Mouse (Mus musculus) hindbrain, embryonic 10.5 days (tissue): Measurements from ENCODE around the gene Pak6. TPM values are rescaled to one million over a fixed set of nuclear protein-coding genes. Genes with fewer than 3 reads are reported as not detected.

ENCODE experiments used
- DNase-seq: peaks from one replicate; pipeline ENCODE4 v3.0.0-alpha.2; 2017; ENCODE audit warnings: low spot score
- H3K27ac ChIP-seq: fragments of 300-500 bp; sonication (generic); 2 replicates; pipeline ENCODE4 v1.5.1; 2016; ENCODE audit warnings: mild to moderate bottlenecking, moderate library complexity
- H3K27me3 ChIP-seq: fragments of 300-500 bp; sonication (generic); 2 replicates; pipeline ENCODE4 v1.6.1; 2016; ENCODE audit warnings: mild to moderate bottlenecking; ENCODE audit not compliant: poor library complexity, insufficient read depth, severe bottlenecking
- H3K36me3 ChIP-seq: fragments of 300-500 bp; sonication (generic); 2 replicates; pipeline ENCODE4 v1.6.1; 2016; ENCODE audit warnings: mild to moderate bottlenecking, moderate library complexity
- H3K4me1 ChIP-seq: fragments of 300-500 bp; sonication (generic); replicated peaks from 2 replicates; pipeline ENCODE4 v1.6.1; 2016; ENCODE audit warnings: mild to moderate bottlenecking
- H3K4me3 ChIP-seq: fragments of 300-500 bp; sonication (generic); 2 replicates; pipeline ENCODE4 v1.5.1; 2016; ENCODE audit warnings: mild to moderate bottlenecking, moderate library complexity
- H3K9me3 ChIP-seq: fragments of 300-500 bp; sonication (generic); 2 replicates; pipeline ENCODE4 v1.6.1; 2016; ENCODE audit warnings: mild to moderate bottlenecking, moderate library complexity
- WGBS: fragments of 180-500 bp; shearing (Covaris S2); methylation state at CpG from one replicate; pipeline ENCODE4 v1.1.7; 2016; 5-methylcytosine and 5-hydroxymethylcytosine counted together
- polyA plus RNA-seq: library from polyadenylated mRNA; unstranded; fragments of >200 nt; fragmentation: Nextera tagmentation; extraction: Ambion mirVana; gene quantifications from 2 replicates; pipeline ENCODE4 v1.2.1, GENCODE M21; 2016

The Pak6 gene
- polyA plus RNA-seq, 1 experiment from 2014 or later, result 0.90 TPM

DNA sequence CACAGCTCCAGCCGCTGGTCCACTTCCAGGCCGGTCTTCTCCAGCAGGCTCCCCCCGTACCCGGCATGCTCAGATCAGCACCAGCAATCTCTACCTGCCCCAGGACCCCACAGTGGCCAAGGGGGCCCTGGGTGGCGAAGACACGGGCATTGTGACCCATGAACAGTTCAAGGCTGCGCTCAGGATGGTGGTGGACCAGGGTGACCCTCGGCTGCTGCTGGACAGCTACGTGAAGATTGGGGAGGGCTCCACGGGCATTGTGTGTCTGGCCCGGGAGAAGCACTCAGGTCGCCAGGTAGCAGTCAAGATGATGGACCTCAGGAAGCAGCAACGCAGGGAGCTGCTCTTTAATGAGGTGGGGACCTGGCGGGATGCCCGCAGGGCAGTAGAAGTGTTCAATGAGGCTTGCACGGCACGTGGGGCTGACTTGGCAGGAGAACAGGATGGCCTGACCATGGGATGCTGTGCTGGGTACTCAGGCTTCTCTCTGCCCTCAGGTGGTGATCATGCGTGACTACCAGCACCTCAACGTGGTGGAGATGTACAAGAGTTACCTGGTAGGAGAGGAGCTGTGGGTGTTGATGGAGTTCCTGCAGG, 30.4 kb downstream of the Pak6 start:
- Histone ChIP-seq H3K27ac (no peak overlapping the region), H3K4me1 (peaks cover 21% of the 10 kb centered on the region; the same call in 1 of the 2 replicates), H3K27me3 (peaks cover 66% of the 10 kb centered on the region), H3K4me3 (no peak overlapping the region), H3K9me3 (no peaks in the 10 kb centered on the region), H3K36me3 (no peaks in the 10 kb centered on the region)
- 87% methylated on average over 19 of the region's 19 CpGs for WGBS
- DNase-seq, result no peak

DNA sequence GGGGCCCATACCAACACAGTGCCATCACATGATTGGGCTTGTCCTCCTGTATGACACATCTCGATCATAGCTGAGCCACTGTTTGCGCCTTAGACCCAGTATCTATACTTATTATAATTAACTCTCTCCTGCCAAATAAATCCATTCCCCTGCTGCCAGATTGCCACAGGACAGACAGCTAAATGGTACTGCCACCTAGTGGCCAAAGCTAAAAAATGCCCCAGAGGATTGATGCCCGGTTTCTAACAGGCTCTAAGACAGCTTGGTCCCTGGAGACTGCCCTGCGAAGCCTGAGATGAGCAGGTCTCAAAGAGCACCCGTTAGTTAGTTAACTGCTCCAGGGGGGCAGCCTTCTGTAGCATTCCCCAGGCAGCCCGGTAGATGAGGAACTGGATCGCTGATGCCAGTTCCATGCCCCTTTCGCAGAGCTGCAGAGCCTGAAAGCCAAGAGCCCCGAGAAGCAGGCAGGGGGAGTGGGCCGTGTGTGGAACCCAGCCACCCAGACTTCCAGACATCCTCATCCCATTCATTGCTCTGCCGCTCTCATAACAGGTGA, 32.7 kb downstream of the Pak6 start:
- Histone ChIP-seq H3K36me3 (no peaks in the 10 kb centered on the region), H3K4me3 (no peak overlapping the region), H3K4me1 (peaks cover 24% of the 10 kb centered on the region), H3K9me3 (no peaks in the 10 kb centered on the region), H3K27me3 (peaks cover 75% of the 10 kb centered on the region), H3K27ac (no peak overlapping the region)
- WGBS, result 30% methylated on average over 11 of the region's 11 CpGs
- DNase-seq, result peak; percentile 70

DNA sequence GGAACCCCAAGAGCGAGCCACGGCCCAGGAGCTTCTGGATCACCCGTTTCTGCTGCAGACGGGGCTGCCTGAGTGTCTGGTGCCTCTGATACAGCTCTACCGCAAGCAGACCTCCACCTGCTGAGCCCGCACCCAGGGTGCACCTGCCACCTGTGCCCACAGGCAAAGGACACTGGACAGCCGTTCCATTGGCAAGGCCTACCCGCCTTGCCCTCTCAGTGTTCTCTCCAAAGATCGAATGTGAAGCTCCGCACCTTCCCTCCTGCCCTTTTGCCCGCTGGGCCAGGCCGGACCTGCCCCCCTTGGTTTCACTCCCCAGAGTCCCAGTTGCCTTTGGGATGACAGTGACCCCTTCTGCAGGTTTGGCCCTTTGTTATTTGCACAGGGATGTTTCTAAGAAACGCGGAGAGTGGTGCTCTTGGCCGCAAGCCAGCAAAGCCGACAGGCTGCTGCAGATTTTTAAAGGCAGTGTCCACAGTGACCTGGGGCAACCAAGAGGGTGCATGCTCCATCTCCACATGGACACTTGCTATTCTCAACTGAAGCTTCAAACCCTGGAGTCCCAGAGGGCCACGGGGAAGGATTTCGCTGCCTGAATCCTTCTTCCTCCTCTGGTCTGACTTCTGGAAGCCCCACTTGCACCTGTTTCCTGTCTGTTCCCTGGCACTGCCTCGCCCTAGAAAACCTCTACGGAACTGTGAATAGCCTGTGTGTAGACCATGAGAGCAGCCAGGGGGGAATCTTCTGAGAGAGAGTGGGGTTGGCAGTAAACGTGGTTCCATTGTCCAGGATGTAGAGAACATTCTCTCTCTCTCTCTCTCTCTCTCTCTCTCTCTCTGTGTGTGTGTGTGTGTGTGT, 33.6 kb downstream of the Pak6 start:
- WGBS, result 57% methylated on average over 21 of the region's 21 CpGs
- peaks cover 84% of the 10 kb centered on the region for H3K27me3 ChIP-seq

DNA sequence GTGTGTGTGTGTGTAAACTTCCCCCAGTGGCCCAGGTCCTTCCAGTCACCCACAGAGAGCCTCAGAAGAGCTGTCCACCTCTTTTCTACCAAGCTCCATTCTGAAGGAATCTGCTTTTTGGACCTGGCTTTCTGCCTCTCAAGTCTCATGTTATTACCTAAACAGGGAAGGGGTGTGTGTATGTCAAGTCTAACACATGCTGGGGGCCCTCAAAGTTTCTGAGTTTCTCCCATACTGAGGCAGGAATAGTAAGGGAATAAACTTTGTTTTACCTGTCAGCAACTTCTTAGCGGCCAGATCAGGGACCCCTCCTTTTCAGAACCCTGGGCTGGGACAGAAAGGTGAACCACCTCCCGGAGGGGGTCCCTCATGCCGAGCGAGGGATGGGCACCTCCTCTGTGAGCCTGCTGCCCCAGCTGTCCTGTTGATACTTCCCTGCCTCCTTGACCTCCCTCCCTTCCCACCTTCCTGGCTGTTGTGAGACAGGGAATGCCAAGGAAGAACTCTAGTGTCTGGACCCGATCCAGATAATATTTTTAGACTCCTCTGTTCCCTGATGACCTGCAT, 34.3 kb downstream of the Pak6 start:
- H3K4me1 ChIP-seq, result peaks cover 32% of the 10 kb centered on the region
- no peak overlapping the region for H3K27ac ChIP-seq
- no peaks in the 10 kb centered on the region for H3K36me3 ChIP-seq
- 44% methylated on average over 5 of the region's 5 CpGs for WGBS
- no peak for DNase-seq
- no peak overlapping the region for H3K4me3 ChIP-seq
- no peaks in the 10 kb centered on the region for H3K9me3 ChIP-seq
- H3K27me3 ChIP-seq, result peaks cover 91% of the 10 kb centered on the region

More for the DNA sequence above, 33.6 kb downstream of the Pak6 start:
- no peaks in the 10 kb centered on the region for H3K9me3 ChIP-seq
- H3K4me1 ChIP-seq, result peaks cover 29% of the 10 kb centered on the region
- no peaks in the 10 kb centered on the region for H3K36me3 ChIP-seq
- no peak for DNase-seq
- no peak overlapping the region for H3K27ac ChIP-seq
- H3K4me3 ChIP-seq, result no peak overlapping the region

DNA sequence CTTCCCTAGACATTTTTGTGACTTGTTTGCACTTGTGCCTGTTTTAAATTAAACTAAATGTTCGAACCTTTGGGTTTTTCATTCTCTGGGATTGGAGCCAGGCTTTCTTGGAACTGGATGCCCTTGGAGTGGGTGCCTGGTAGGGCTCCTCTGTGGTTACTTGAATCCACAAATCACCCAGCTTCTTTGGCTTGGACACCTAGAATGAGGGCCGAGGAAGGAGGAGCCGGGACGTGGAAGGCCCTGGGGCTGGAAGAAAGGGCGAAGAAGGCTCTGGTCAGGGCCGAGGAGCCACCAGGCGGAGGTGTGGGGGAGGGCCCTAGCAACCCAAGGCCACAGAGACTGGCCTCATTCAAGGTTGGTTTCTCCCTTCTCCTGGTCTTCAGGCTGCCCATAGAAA, 34.9 kb downstream of the Pak6 start:
- peaks cover 34% of the 10 kb centered on the region for H3K4me1 ChIP-seq
- no peak overlapping the region for H3K4me3 ChIP-seq
- no peak for DNase-seq
- WGBS, result 36% methylated on average over 7 of the region's 7 CpGs
- no peaks in the 10 kb centered on the region for H3K9me3 ChIP-seq
- H3K27me3 ChIP-seq, result peaks cover 97% of the 10 kb centered on the region
- no peak overlapping the region for H3K27ac ChIP-seq
- H3K36me3 ChIP-seq, result no peaks in the 10 kb centered on the region

DNA sequence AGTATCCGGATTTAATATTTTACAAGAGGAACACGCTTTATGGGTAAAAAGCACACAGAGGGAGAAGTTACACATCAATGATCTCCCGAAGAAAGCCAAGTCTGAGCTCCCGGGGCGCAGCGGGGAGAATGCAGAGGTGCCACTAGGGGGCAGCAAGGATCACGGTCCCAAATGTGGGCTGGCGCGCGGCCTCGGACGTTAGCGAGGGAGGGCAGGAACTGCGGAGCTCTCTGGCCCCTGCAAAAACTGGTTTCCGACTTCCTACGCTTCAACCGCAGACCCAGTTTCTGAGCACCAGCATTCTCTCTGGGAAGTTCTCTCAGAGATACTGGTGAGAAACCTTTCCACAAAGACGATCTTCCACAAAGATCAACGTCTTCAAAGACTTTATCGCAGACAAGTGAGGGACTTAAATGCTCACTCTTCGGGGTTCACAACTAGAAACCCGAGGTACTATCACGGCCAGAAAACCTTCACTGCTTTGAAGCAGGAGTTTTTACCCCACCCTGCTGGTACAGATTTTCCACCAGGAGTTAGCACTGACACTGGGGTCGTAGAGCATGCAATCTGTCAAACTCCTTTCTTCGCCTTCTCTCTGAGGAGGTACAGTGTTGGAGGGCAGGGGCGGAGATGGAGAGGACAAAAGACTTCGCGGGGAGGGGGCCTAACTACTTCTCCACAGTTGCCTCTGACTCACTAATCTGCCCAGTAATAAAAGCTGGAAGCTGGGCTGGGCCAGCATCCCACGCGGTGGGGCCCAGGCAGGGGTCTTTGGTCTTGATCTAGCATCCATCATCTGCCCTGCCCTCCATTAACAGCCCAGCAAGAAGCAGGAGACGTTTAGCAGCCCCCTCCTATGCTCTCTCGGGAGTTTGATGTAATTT, 37.3 kb downstream of the Pak6 start:
- WGBS, result under 1% methylated on average over 32 of the region's 32 CpGs
- Histone ChIP-seq H3K4me1 (peaks cover 46% of the 10 kb centered on the region), H3K4me3 (peak overlapping the region; percentile 36), H3K27me3 (peaks cover 97% of the 10 kb centered on the region), H3K27ac (no peak overlapping the region; the same call in 1 of the 2 replicates), H3K36me3 (no peaks in the 10 kb centered on the region), H3K9me3 (no peaks in the 10 kb centered on the region)
- peak; percentile 85 for DNase-seq

DNA sequence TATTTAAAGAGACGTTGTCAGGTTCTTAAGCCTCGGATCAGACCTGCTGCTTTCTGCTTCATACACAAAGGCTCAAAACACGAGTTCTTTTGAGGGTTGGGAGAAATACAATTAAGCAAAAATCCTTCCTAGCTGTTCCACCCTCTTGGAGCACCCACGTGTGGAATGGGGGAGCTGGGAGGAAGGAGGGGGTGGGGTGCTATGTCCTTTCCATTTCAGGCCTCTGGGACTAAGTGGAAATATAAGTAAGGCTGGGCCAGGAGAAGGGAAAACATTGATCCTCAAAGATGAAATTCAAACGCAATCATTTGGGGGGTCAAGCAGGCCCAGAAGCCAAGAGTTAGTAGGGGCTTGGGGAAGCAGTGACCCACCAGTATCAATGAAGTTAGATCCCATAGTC, 38.1 kb downstream of the Pak6 start:
- Histone ChIP-seq H3K27ac (no peak overlapping the region), H3K4me3 (peak overlapping the region; percentile 36; the same call in 1 of the 2 replicates), H3K36me3 (no peaks in the 10 kb centered on the region), H3K4me1 (peaks cover 48% of the 10 kb centered on the region), H3K27me3 (peaks cover 98% of the 10 kb centered on the region), H3K9me3 (no peaks in the 10 kb centered on the region)
- 4% methylated on average over 5 of the region's 5 CpGs for WGBS
- no peak for DNase-seq

DNA sequence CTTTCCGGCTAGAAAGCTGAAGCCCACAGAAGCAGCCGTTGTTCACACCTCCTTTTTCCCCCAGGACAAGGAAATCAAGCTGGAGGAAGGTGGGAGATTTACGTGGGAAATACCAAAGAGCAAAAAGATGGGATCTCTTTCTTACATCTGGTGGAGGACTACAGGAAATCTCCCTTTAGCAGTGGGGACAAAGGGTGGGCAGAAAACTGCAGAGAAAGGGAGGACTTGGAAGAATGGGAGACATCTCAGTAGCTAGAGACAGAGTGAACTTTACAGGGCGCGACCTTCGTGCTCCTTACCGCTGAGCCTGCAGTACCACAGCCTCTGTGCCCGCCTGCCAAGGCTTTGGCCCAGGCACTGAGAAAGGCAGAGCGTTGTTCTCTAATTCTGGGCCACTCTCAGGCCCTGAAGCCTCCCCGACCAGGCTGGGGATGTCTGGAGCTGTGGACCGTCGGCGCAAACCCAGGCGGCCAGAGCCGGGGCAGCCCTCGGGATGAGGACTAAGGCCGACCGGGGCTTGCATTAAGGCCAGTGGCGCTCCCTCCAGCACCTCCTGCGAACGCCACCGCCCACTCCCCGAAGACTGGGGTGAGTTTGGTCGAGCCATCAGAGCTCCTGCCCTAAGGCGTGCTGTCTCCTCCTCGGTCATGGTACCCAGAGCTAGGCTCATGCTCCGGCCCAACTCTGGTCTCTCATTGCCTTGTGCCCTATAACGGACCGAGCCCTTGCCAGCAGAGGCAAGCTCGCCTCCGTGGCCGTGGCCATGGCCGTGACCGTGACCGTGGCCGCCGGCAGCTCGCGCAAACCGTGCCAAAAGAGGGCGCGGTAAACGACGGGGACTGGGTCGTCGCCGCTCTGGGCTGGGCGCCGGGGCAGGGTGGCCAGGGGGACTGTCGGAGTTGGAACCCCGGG, 39.1 kb downstream of the Pak6 start:
- DNase-seq, result peak; percentile 52

DNA sequence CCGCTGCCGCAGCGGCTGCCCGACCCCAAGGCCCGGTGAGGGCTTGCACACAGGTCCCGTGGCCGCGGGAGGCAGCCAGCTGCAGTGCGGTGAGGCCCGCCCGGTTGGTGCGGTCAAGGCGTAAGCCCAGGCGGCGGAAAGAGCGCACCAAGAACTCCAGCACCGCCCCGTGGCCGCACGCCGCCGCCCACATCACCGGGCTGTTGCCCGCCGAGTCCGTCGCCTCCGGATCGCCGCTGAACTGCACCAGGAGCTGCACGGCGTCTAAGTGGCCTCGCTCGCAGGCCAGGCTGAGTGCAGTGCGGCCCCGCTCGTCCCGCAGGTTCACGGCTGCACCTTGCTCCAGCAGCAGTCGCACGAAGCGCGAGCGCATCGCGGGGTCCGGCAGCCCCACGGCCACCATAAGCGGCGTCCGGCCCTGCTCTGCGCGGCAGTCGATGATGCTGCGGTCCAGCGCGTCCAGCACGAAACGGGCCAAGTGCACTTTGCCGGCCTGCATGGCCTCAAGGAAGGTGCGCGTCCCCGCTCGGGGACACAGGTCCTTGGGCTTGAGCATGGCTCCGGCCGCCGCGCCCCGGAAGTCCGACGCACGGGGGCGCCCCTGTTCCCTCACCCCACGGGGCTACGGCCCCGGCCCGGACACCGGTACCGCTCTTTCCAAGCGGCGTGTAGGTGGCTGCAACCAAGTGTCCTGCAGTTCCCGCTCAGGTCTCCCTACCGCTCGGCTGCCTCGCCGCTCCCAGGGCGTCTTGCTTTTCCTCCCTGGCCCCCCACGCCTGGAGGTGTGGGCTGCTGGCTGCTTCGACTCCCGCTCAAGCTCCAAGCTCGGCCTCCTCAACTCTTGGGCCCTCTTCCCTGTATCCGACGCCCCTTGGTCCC, 40.0 kb downstream of the Pak6 start:
- under 1% methylated on average over 93 of the region's 93 CpGs for WGBS
- peaks cover 98% of the 10 kb centered on the region for H3K27me3 ChIP-seq
- H3K4me3 ChIP-seq, result peak overlapping the region; percentile 53
- H3K9me3 ChIP-seq, result no peaks in the 10 kb centered on the region
- H3K4me1 ChIP-seq, result peaks cover 54% of the 10 kb centered on the region
- DNase-seq, result peak; percentile 65
- H3K27ac ChIP-seq, result peak overlapping the region; percentile 30; the same call in 1 of the 2 replicates
- H3K36me3 ChIP-seq, result no peaks in the 10 kb centered on the region

More for the DNA sequence above, 39.1 kb downstream of the Pak6 start:
- H3K4me1 ChIP-seq, result peaks cover 53% of the 10 kb centered on the region
- no peaks in the 10 kb centered on the region for H3K36me3 ChIP-seq
- WGBS, result 2% methylated on average over 51 of the region's 51 CpGs
- H3K27me3 ChIP-seq, result peaks cover 98% of the 10 kb centered on the region
- no peaks in the 10 kb centered on the region for H3K9me3 ChIP-seq
- H3K27ac ChIP-seq, result no peak overlapping the region
- H3K4me3 ChIP-seq, result peak overlapping the region; percentile 53

DNA sequence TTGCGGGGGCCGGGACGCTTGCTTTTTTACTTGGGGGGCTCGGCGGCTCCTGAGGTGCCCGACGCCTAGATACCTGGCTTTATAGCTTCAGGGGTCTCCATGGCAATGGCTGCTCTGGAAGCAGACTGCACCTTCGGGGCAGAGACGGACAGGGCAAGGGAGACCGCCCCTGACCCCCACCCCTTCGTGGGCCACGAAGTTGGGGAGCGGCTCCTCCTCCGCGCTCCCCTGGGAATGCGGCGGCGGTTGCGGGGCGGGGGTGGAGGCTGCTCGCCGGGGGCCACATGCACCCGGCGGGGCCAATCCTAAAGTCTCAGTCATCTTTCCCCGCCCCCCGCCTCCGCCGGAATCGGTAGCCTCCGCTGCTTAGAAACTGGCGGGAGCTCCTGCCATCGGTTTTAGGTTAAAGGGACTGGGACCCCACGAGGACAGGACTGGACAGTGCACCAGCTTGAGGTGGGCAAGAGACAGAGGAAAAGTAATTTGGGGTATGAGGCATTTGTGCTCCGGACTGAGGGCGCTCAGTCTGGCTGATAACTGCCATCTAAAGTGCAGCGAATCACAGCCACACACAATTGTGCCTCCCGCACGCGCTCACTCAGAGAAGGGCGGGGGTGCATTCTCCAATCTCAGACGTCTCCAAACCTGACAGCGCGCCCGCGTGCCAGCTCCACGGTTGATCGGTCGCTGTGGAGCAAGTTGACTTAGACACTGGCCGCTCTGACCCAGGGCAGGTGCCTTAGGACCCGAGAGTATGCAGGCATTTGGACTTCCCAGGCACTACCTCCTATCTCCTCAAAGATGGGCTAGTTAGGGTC, 41.0 kb downstream of the Pak6 start, which contains the start of gene Ankrd63:
Gene Ankrd63, minus strand, starts transcription at position 51 of the 818 bp plus-strand sequence.
- peak within 1 kb of the TSS; percentile 30; the same call in 1 of the 2 replicates for H3K27ac ChIP-seq
- H3K9me3 ChIP-seq, result no peaks in the 10 kb centered on the region
- peaks cover 100% of the 10 kb centered on the region for H3K27me3 ChIP-seq
- WGBS, result under 1% methylated on average over 50 of the region's 50 CpGs
- DNase-seq, result peak; percentile 38
- peak within 1 kb of the TSS; percentile 53 for H3K4me3 ChIP-seq
- H3K4me1 ChIP-seq, result peaks cover 54% of the 10 kb centered on the region
- H3K36me3 ChIP-seq, result no peaks in the 10 kb centered on the region
